Mouse (Mus musculus): ENCODE measurements at regions not wholly inside any gene's neighbourhood (a gene's known extent, or its start where the extent isn't known, plus 50 kb on each side); places are given as distances from the start of the nearest gene placed in this dataset.

DNA sequence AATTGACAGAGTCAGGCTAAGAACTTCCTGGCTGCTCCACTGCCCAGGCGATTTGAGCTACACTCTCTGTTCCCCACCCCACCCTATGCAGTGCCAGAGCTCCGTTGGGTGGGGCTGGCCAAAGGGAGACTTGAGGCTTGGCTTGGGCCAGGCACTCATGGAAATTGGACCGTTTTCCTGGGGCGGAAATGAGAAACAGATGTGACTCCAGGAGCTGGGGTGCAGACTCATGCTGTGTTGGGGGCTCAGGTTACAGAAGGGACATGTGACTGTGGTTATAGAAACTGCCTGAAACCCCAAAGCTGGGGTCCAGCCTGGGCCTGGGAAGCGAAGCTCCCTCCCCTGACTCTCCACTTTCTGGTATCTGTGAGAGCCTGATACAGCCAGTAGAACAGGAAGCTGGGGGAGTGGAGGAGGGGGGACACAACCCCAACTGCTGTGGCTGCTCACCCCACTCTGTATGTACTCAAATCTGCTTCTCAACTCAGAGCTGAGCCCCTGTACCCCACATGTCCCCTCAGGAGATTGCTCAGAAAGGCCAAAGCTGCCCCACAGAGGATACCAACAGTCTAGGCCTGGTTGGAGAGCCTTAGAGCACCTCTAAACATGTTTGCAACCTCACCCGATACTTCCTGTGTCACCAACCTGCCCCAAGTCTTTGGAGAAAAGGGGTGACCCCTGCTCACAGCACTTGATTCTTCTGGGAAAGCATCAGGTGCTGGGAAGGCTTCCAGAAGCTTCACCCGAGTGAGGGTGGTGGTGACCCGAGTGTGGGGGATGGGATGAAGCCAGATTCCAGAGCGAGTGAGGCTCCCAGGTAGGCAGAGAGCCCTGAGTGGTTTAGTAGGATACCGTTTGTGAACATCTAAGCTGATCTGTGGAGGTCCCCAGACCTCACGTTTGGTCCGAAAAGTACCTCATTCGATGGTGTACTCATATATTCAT lies 142.9 kb upstream of the Haao start:
- peaks cover 56% of the 10 kb centered on the region for H3K4me1 ChIP-seq (ENCODE audit: control insufficient read depth, insufficient read depth, low read length)
- no peaks in the 10 kb centered on the region for H3K27me3 ChIP-seq (replicated peaks; ENCODE audit: control insufficient read depth, insufficient read depth, low read length)
- H3K4me2 ChIP-seq (ENCODE audit: low read depth, low read length) = 0 out of 2 replicates have a peak overlapping the region, but pooled peaks have one; percentile 12
- 33% methylated on average over 13 of the region's 13 CpGs for WGBS
- H3K4me3 ChIP-seq (ENCODE audit: low read depth, low read length) = no peak overlapping the region
- H3K27ac ChIP-seq (replicated peaks; ENCODE audit: low read depth, low read length) = peak overlapping the region; percentile 96
- ATAC-seq (ENCODE audit: low read depth) (peak; percentile 93), DNase-seq (ENCODE audit: low spot score) (peak; percentile 97)
- H3K36me3 ChIP-seq (ENCODE audit: control insufficient read depth, insufficient read depth, low read length) = no peaks in the 10 kb centered on the region
- H3K9ac ChIP-seq (ENCODE audit: low read depth, low read length) = peak overlapping the region; percentile 38
- H3K9me3 ChIP-seq (ENCODE audit: control insufficient read depth, low read length) = no peaks in the 10 kb centered on the region

DNA sequence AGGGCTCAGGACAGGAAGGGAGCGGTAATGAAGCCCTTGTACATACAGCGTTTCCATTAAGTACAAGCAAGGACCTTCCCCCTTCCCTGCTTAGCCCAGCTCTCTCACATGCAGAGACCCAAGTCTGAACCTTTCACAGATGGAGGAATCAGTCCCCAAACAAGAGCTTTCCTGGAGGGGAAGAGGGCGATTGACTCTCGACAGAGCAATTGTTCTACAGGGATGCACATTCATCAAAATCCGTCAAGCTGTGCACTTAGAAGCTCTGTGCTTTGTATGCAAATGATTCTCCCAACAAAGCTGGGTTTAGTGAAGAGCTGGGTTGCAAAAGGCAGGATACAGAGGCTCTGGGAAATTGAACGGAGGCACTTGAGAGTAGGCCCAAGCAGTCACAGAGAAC lies 141.1 kb upstream of the Haao start:
- no peak for DNase-seq (ENCODE audit: low spot score)
- Histone ChIP-seq H3K9ac (ENCODE audit: low read depth, low read length) (no peak overlapping the region; the same call in 1 of the 2 replicates), H3K4me3 (ENCODE audit: low read depth, low read length) (no peak overlapping the region), H3K9me3 (ENCODE audit: control insufficient read depth, low read length) (no peaks in the 10 kb centered on the region), H3K4me1 (ENCODE audit: control insufficient read depth, insufficient read depth, low read length) (peaks cover 73% of the 10 kb centered on the region), H3K4me2 (ENCODE audit: low read depth, low read length) (no peak overlapping the region), H3K27me3 (replicated peaks; ENCODE audit: control insufficient read depth, insufficient read depth, low read length) (no peaks in the 10 kb centered on the region), H3K27ac (replicated peaks; ENCODE audit: low read depth, low read length) (peak overlapping the region; percentile 96), H3K36me3 (ENCODE audit: control insufficient read depth, insufficient read depth, low read length) (no peaks in the 10 kb centered on the region)
- no peak for ATAC-seq (ENCODE audit: low read depth)
- 48% methylated on average over 6 of the region's 6 CpGs for WGBS

DNA sequence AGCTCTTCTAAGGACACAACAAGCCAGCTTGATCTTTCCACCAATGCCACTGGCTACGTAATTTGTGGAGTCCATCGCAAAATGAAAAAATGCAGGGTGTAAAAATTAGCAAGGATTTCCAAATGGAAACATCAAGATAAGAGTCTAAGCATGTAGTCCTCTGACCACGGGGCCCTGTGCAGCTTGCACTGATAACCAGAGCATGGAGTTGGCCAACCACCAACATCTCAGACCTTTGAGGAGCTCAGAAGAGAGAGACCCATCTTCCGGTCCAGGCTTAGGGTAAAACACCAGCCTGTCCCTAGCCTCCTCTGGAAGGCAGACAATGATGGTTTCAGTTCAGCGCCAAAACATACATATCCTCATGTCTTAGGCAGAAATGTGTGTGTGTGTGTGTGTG lies 140.4 kb upstream of the Haao start:
- no peaks in the 10 kb centered on the region for H3K9me3 ChIP-seq (ENCODE audit: control insufficient read depth, low read length)
- no peaks in the 10 kb centered on the region for H3K36me3 ChIP-seq (ENCODE audit: control insufficient read depth, insufficient read depth, low read length)
- WGBS = 89% methylated on average over 5 of the region's 5 CpGs
- DNase-seq (ENCODE audit: low spot score) (no peak), ATAC-seq (ENCODE audit: low read depth) (no peak)
- no peak overlapping the region for H3K4me2 ChIP-seq (ENCODE audit: low read depth, low read length)
- H3K9ac ChIP-seq (ENCODE audit: low read depth, low read length) = no peak overlapping the region
- no peaks in the 10 kb centered on the region for H3K27me3 ChIP-seq (replicated peaks; ENCODE audit: control insufficient read depth, insufficient read depth, low read length)
- H3K27ac ChIP-seq (replicated peaks; ENCODE audit: low read depth, low read length) = peak overlapping the region; percentile 96
- peaks cover 79% of the 10 kb centered on the region for H3K4me1 ChIP-seq (ENCODE audit: control insufficient read depth, insufficient read depth, low read length)
- H3K4me3 ChIP-seq (ENCODE audit: low read depth, low read length) = no peak overlapping the region

DNA sequence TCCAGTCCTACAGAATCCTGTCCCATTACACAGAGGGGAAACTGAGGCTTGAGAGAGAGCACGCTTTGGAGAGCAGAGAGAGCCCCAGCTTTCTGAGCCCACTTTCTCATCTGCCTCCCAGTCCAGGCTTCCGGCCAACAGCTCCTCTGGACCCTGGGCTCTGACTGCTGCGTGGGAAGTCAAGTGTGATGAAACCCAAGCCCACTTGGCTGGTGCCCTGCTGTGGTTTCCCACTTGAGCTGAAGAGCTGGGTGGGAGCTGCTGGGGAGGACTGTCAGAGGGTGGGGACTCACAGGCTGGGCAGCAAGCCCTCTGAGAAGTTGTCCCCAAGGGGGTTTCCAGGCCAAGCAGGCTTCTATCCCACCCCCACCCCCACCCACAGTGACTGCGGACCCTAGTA lies 139.9 kb upstream of the Haao start:
- Histone ChIP-seq H3K27me3 (replicated peaks; ENCODE audit: control insufficient read depth, insufficient read depth, low read length) (no peaks in the 10 kb centered on the region), H3K9ac (ENCODE audit: low read depth, low read length) (no peak overlapping the region), H3K4me2 (ENCODE audit: low read depth, low read length) (no peak overlapping the region), H3K9me3 (ENCODE audit: control insufficient read depth, low read length) (no peaks in the 10 kb centered on the region), H3K27ac (replicated peaks; ENCODE audit: low read depth, low read length) (peak overlapping the region; percentile 96; the same call in 1 of the 2 replicates), H3K36me3 (ENCODE audit: control insufficient read depth, insufficient read depth, low read length) (no peaks in the 10 kb centered on the region), H3K4me1 (ENCODE audit: control insufficient read depth, insufficient read depth, low read length) (peaks cover 83% of the 10 kb centered on the region), H3K4me3 (ENCODE audit: low read depth, low read length) (no peak overlapping the region)
- DNase-seq (ENCODE audit: low spot score) (peak; percentile 60), ATAC-seq (ENCODE audit: low read depth) (no peak)
- WGBS = 66% methylated on average over 4 of the region's 4 CpGs

GRCm38 (mm10) chr17:83985916-83986578 lies 138.3 kb upstream of the Haao start:
- WGBS = 39% methylated on average over 15 of the region's 15 CpGs
- H3K9me3 ChIP-seq (ENCODE audit: control insufficient read depth, low read length) = no peaks in the 10 kb centered on the region
- H3K4me3 ChIP-seq (ENCODE audit: low read depth, low read length) = no peak overlapping the region
- no peaks in the 10 kb centered on the region for H3K27me3 ChIP-seq (replicated peaks; ENCODE audit: control insufficient read depth, insufficient read depth, low read length)
- ATAC-seq (ENCODE audit: low read depth) (no peak), DNase-seq (ENCODE audit: low spot score) (peak; percentile 80)
- H3K4me1 ChIP-seq (ENCODE audit: control insufficient read depth, insufficient read depth, low read length) = peaks cover 89% of the 10 kb centered on the region
- peak overlapping the region; percentile 94 for H3K27ac ChIP-seq (replicated peaks; ENCODE audit: low read depth, low read length)
- no peaks in the 10 kb centered on the region for H3K36me3 ChIP-seq (ENCODE audit: control insufficient read depth, insufficient read depth, low read length)
- no peak overlapping the region for H3K4me2 ChIP-seq (ENCODE audit: low read depth, low read length)
- 0 out of 2 replicates have a peak overlapping the region, but pooled peaks have one; percentile 15 for H3K9ac ChIP-seq (ENCODE audit: low read depth, low read length)

DNA sequence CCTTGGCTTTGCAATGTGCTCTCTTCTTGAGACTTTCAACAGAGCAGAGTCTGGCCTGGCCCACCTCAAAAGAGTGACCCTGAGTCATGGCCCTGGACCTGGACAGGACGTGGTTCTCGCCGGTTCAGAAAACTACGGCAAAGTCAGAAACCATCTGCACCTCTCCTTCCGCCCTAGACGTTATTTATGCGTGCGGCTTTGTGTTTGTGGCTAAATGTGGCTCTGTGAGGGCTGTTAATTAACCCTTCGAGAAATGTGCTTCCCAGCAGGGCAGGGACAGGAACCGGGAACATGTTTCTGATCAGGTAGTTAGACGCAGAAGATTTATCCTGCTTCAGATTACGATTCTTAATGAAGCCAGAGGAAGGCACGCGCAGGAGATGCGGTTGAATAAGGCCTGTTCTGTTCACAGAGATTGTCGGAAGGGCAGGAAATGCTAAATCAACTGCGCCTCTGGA lies 137.6 kb upstream of the Haao start:
- Histone ChIP-seq H3K27me3 (replicated peaks; ENCODE audit: control insufficient read depth, insufficient read depth, low read length) (no peaks in the 10 kb centered on the region), H3K4me1 (ENCODE audit: control insufficient read depth, insufficient read depth, low read length) (peaks cover 82% of the 10 kb centered on the region), H3K9me3 (ENCODE audit: control insufficient read depth, low read length) (no peaks in the 10 kb centered on the region), H3K9ac (ENCODE audit: low read depth, low read length) (no peak overlapping the region), H3K27ac (replicated peaks; ENCODE audit: low read depth, low read length) (peak overlapping the region; percentile 94), H3K4me2 (ENCODE audit: low read depth, low read length) (no peak overlapping the region), H3K36me3 (ENCODE audit: control insufficient read depth, insufficient read depth, low read length) (no peaks in the 10 kb centered on the region), H3K4me3 (ENCODE audit: low read depth, low read length) (no peak overlapping the region)
- WGBS = 42% methylated on average over 17 of the region's 17 CpGs
- ATAC-seq (ENCODE audit: low read depth) (peak; percentile 13; the same call in 1 of the 2 replicates), DNase-seq (ENCODE audit: low spot score) (peak; percentile 51)

GRCm38 (mm10) chr17:83983837-83984388 lies 136.2 kb upstream of the Haao start:
- no peaks in the 10 kb centered on the region for H3K27me3 ChIP-seq (replicated peaks; ENCODE audit: control insufficient read depth, insufficient read depth, low read length)
- no peak overlapping the region for H3K4me2 ChIP-seq (ENCODE audit: low read depth, low read length)
- no peak overlapping the region for H3K9ac ChIP-seq (ENCODE audit: low read depth, low read length)
- peaks cover 80% of the 10 kb centered on the region for H3K4me1 ChIP-seq (ENCODE audit: control insufficient read depth, insufficient read depth, low read length)
- H3K27ac ChIP-seq (replicated peaks; ENCODE audit: low read depth, low read length) = peak overlapping the region; percentile 94
- no peak overlapping the region for H3K4me3 ChIP-seq (ENCODE audit: low read depth, low read length)
- DNase-seq (ENCODE audit: low spot score) = no peak
- H3K36me3 ChIP-seq (ENCODE audit: control insufficient read depth, insufficient read depth, low read length) = no peaks in the 10 kb centered on the region
- peak; percentile 1; the same call in 1 of the 2 replicates for ATAC-seq (ENCODE audit: low read depth)
- WGBS = 81% methylated on average over 9 of the region's 9 CpGs
- no peaks in the 10 kb centered on the region for H3K9me3 ChIP-seq (ENCODE audit: control insufficient read depth, low read length)

- DNase-seq (ENCODE audit: low spot score) (peak; percentile 94), ATAC-seq (ENCODE audit: low read depth) (peak; percentile 61)
- H3K9me3 ChIP-seq (ENCODE audit: control insufficient read depth, low read length) = no peaks in the 10 kb centered on the region
- peak overlapping the region; percentile 26; the same call in 1 of the 2 replicates for H3K4me2 ChIP-seq (ENCODE audit: low read depth, low read length)
- H3K27ac ChIP-seq (replicated peaks; ENCODE audit: low read depth, low read length) = peak overlapping the region; percentile 94
- H3K4me3 ChIP-seq (ENCODE audit: low read depth, low read length) = no peak overlapping the region
- 30% methylated on average over 18 of the region's 18 CpGs for WGBS
- H3K36me3 ChIP-seq (ENCODE audit: control insufficient read depth, insufficient read depth, low read length) = no peaks in the 10 kb centered on the region
- H3K4me1 ChIP-seq (ENCODE audit: control insufficient read depth, insufficient read depth, low read length) = peaks cover 77% of the 10 kb centered on the region
- H3K27me3 ChIP-seq (replicated peaks; ENCODE audit: control insufficient read depth, insufficient read depth, low read length) = no peaks in the 10 kb centered on the region
- H3K9ac ChIP-seq (ENCODE audit: low read depth, low read length) = peak overlapping the region; percentile 36; the same call in 1 of the 2 replicates
Observed at GRCm38 (mm10) chr17:83983070-83983836, 135.5 kb upstream of the Haao start.

Measured in embryonic facial prominence, embryonic 14.5 days (tissue).